Mouse (Mus musculus) heart, adult 8-10 months (tissue): ENCODE data around the gene Rai1. TPM values are rescaled to one million over a fixed set of nuclear protein-coding genes. Genes with fewer than 3 reads are reported as not detected.

Source experiments
- DNase-seq: peaks from one replicate; pipeline ENCODE4 v3.0.0; 2022; ENCODE audit warnings: low spot score
- total RNA-seq, 4 experiments: library from RNA; stranded (reverse); gene quantifications; 2 replicates each; pipeline ENCODE4 v1.2.4; 2022

Gene Rai1
- total RNA-seq, 4 experiments from 2014 or later: 20.4 to 25.3 (median 22.5) TPM

GRCm38 (mm10) chr11:60219609-60220008, 114.8 kb downstream of the Rai1 start:
- DNase-seq: no peak

GRCm38 (mm10) chr11:60220291-60220804, 115.5 kb downstream of the Rai1 start:
- peak; percentile 92 for DNase-seq

GRCm38 (mm10) chr11:60221425-60221824, 116.6 kb downstream of the Rai1 start:
- DNase-seq: no peak

GRCm38 (mm10) chr11:60222085-60222468, 117.3 kb downstream of the Rai1 start:
- no peak for DNase-seq

GRCm38 (mm10) chr11:60222469-60223236, 117.8 kb downstream of the Rai1 start, which contains the start of gene Srebf1:
Gene Srebf1, minus strand, starts transcription at chr11:60222581.
- DNase-seq: peak; percentile 67

- DNase-seq: no peak
Observed at GRCm38 (mm10) chr11:60224676-60225075, 119.9 kb downstream of the Rai1 start.

- DNase-seq: no peak
Observed at GRCm38 (mm10) chr11:60225874-60226273, 121.1 kb downstream of the Rai1 start.

GRCm38 (mm10) chr11:60228525-60228924, 123.7 kb downstream of the Rai1 start:
- no peak for DNase-seq

GRCm38 (mm10) chr11:60229821-60230220, 125.0 kb downstream of the Rai1 start:
- no peak for DNase-seq

- DNase-seq: no peak
Observed at GRCm38 (mm10) chr11:60230512-60230911, 125.7 kb downstream of the Rai1 start.

- DNase-seq: no peak
Observed at GRCm38 (mm10) chr11:60231326-60231725, 126.5 kb downstream of the Rai1 start.

GRCm38 (mm10) chr11:60231951-60232350, 127.1 kb downstream of the Rai1 start:
- no peak for DNase-seq

GRCm38 (mm10) chr11:60232441-60233058, 127.7 kb downstream of the Rai1 start:
- DNase-seq: no peak

- DNase-seq: no peak
Observed at GRCm38 (mm10) chr11:60233235-60233634, 128.4 kb downstream of the Rai1 start.

GRCm38 (mm10) chr11:60235351-60235750, 130.5 kb downstream of the Rai1 start:
- DNase-seq: no peak

- DNase-seq: no peak
Observed at GRCm38 (mm10) chr11:60240509-60240908, 135.7 kb downstream of the Rai1 start.

- no peak for DNase-seq
Observed at GRCm38 (mm10) chr11:60244503-60245143, 139.8 kb downstream of the Rai1 start.

GRCm38 (mm10) chr11:60246077-60246476, 141.3 kb downstream of the Rai1 start:
- DNase-seq: no peak

GRCm38 (mm10) chr11:60247753-60248550, 143.1 kb downstream of the Rai1 start:
- DNase-seq: no peak
